Mouse (Mus musculus) ovary, postnatal 14 days (tissue): ENCODE measurements around the gene Vmn2r111.
"Not testable (repeated sequence)": the region's sequence is repeated elsewhere in the genome, so short reads cannot be mapped to it uniquely, and the experiment has no call there.

Experiments
- DNase-seq: peaks from one replicate; pipeline ENCODE4 v3.0.0; 2022; ENCODE audit warnings: low spot score

The Vmn2r111 gene

GRCm38 (mm10) chr17:22573382-22573781 is at the start of gene Vmn2r111:
TSS of gene Vmn2r111 (minus strand) at chr17:22573482.
- not testable (repeated sequence) for DNase-seq

DNA sequence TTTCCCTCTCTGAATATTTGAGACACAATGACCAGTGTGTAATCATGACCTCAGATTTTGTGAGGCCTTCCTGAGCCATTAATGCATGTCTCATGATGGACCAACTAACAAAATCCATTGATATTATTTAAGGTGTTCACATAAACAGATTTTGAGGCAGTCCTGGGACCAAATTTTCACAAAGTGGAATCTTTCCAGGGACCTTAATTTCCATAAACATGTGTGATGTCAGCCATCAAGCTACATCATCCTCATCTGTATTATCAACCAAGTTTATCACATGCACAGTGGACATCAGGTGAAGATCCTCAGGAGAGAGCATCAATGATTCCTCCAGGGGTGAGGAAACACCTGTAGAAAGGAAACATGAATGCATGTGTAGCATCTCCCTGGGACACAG is 27.4 kb upstream of the Vmn2r111 start, which contains the start of gene Vmn2r112:
Gene Vmn2r112 (plus strand): TSS at position 301 of the 400 bp plus-strand sequence.
- DNase-seq: not testable (repeated sequence)

GRCm38 (mm10) chr17:22520467-22520866 is 52.8 kb downstream of the Vmn2r111 start:
- not testable (repeated sequence) for DNase-seq

DNA sequence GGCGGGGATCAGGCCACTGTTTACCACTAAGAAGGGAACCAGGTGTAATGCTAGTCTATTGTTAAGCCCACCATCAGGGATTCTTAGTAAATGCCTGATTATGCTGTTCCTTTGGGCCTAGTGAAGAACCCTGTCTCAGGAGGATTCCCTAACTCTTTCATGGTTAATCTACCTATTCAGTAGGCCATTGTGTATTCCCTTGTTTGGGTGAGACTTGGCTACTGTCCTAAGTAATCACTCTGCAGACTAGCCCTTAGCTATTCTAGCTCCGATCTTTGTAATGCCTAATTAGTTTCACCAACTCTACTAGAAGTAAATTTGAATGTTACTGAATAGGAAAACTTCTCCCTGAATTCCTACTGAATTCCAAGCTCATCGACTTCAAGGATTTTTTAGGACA is 53.2 kb downstream of the Vmn2r111 start:
- DNase-seq: not testable (repeated sequence)

GRCm38 (mm10) chr17:22497120-22497519 is 76.2 kb downstream of the Vmn2r111 start:
- DNase-seq: no peak
